Comparison of ENCODE assay signal across 25 mouse cellular contexts in genomic region chr13:56854506-56854905, GRCm38 (mm10). TPM values are rescaled to one million over a fixed set of nuclear protein-coding genes. Genes with fewer than 3 reads are reported as not detected.
DNase-seq lines count a peak whose midpoint lies in the region; ATAC-seq and TF ChIP-seq lines count a peak whose summit lies in the region.
"Had no signal": no experiment of that assay in that cellular context is flagged by ENCODE, and none has a peak within 500 bp of the region (broad histone marks: within the 10 kb centered on the region; RNA-seq: fewer than 3 reads in every experiment).

No protein-coding gene starts in this region.

- DNase-seq in cerebellum, postnatal 10 days = peak; percentile 53 to 59
- peak; percentile 20 to 36 for DNase-seq in cerebellum, postnatal 14 days
- no peak for DNase-seq in cerebellum, postnatal 36 days
- DNase-seq in left cerebral cortex, postnatal 4 days = peak; percentile 27
- no peak for DNase-seq in left cerebral cortex, adult 8-10 months (ENCODE audit: low spot score in 2 of 2)
- peak; percentile 44 for DNase-seq in midbrain, embryonic 11.5 days (ENCODE audit: low spot score, missing footprints)
- no peak for DNase-seq in midbrain, postnatal 0 days (ENCODE audit: low spot score)
- DNase-seq: adrenal gland, adult 2 months; adrenal gland, adult 8-10 months; adrenal gland, postnatal 10 days; adrenal gland, postnatal 14 days; adrenal gland, postnatal 25 days; adrenal gland, postnatal 36 days; B cell, adult 2 months; cerebellum, adult 11 months; cerebellum, adult 11-12 months; cerebellum, adult 18-20 months had no signal

- no peaks in the 10 kb centered on the region for H3K27me3 ChIP-seq in midbrain, embryonic 11.5 days (ENCODE audit: control insufficient read depth, insufficient read depth, low read length)
- H3K27me3 ChIP-seq in midbrain, postnatal 0 days (ENCODE audit: insufficient read depth, low read length) = no peaks in the 10 kb centered on the region
- H3K27me3 ChIP-seq: CH12.LX had no signal

- no peak overlapping the region for H3K4me3 ChIP-seq in midbrain, embryonic 11.5 days (ENCODE audit: low read depth, low read length)
- H3K4me3 ChIP-seq in midbrain, postnatal 0 days (ENCODE audit: low read depth, low read length) = no peak overlapping the region

- TF ChIP-seq CTCF in midbrain, postnatal 0 days (IDR thresholded peaks at IDR 0.05) = no peak

- intact Hi-C loops in left cerebral cortex, postnatal 4 days (cut with DNase I) = no loop called here

- ATAC-seq in cerebellum, adult (ENCODE audit: insufficient number of reproducible peaks, low FRiP score, low TSS enrichment) = no peak
- no peak for ATAC-seq in midbrain, embryonic 11.5 days (ENCODE audit: low FRiP score)
- no peak for ATAC-seq in midbrain, postnatal 0 days (ENCODE audit: low FRiP score)
- ATAC-seq: activated CD4-positive, CD25-positive, alpha-beta regulatory T cell, adult 4 months; CD4-positive, CD25-positive, alpha-beta regulatory T cell, adult 4 months; Patski had no signal

- no peak overlapping the region for H3K4me2 ChIP-seq in midbrain, embryonic 11.5 days
- H3K4me2 ChIP-seq in midbrain, postnatal 0 days (ENCODE audit: low read depth, low read length, poor library complexity, severe bottlenecking) = no peak overlapping the region

- no peak overlapping the region for H3K9ac ChIP-seq in midbrain, embryonic 11.5 days (ENCODE audit: low read length)
- H3K9ac ChIP-seq in midbrain, postnatal 0 days (replicated peaks; ENCODE audit: low read length, poor library complexity, severe bottlenecking) = no peak overlapping the region

- H3K9me3 ChIP-seq in midbrain, embryonic 11.5 days (ENCODE audit: control insufficient read depth, low read length) = no peaks in the 10 kb centered on the region
- H3K9me3 ChIP-seq in midbrain, postnatal 0 days (ENCODE audit: low read length) = no peaks in the 10 kb centered on the region

- H3K4me1 ChIP-seq in midbrain, embryonic 11.5 days (ENCODE audit: control insufficient read depth, insufficient read depth, low read length) = no peaks in the 10 kb centered on the region
- no peaks in the 10 kb centered on the region for H3K4me1 ChIP-seq in midbrain, postnatal 0 days (ENCODE audit: insufficient read depth, low read length)

- no peaks in the 10 kb centered on the region for H3K36me3 ChIP-seq in midbrain, embryonic 11.5 days (ENCODE audit: control insufficient read depth, insufficient read depth, low read length)
- no peaks in the 10 kb centered on the region for H3K36me3 ChIP-seq in midbrain, postnatal 0 days (ENCODE audit: insufficient read depth, low read length)
- H3K36me3 ChIP-seq: G1E had no signal

- 87% methylated on average over 8 of the region's 8 CpGs for WGBS in midbrain, embryonic 11.5 days
- WGBS in midbrain, postnatal 0 days = 80% methylated on average over 8 of the region's 8 CpGs

- H3K27ac ChIP-seq in midbrain, embryonic 11.5 days (ENCODE audit: low read depth, low read length) = no peak overlapping the region
- H3K27ac ChIP-seq in midbrain, postnatal 0 days (ENCODE audit: low read depth, low read length) = no peak overlapping the region

RNA-seq across cellular contexts. Expression of gene Trpc7, which starts 41.3 kb away (rescaled TPM):
- total RNA-seq in left cerebral cortex, postnatal 4 days (2021) = 1 to 10 TPM; 5.3 to 5.8 TPM
- 1 to 10 TPM; 1.8 to 3.0 (median 2.5) TPM for total RNA-seq in left cerebral cortex, adult 8-10 months (2022)
- polyA plus RNA-seq in midbrain, embryonic 11.5 days (2014; fragmentation: Nextera tagmentation; extraction: Ambion mirVana) = 0.05 TPM in 1 of 2 replicates, not detected in the other
- total RNA-seq in midbrain, postnatal 0 days (2014; rRNA removed) = 7.9 and 8.3 TPM in 2 replicates
- 4.0 and 4.7 TPM in 2 replicates for polyA plus RNA-seq in midbrain, postnatal 0 days (2015; fragmentation: Nextera tagmentation; extraction: Ambion mirVana)
- total RNA-seq: CH12.LX, ES-E14, MEL had no signal
- polyA plus RNA-seq: CD4-positive, CD25-positive, alpha-beta regulatory T cell, adult 4 months; G1E; Patski had no signal

Comparison
In these comparisons a context has a peak if more than half of its experiments do, and no peak if none do; other contexts are left out.
1. DNase-seq: peak in cerebellum, postnatal 10 days (2 of 2), cerebellum, postnatal 14 days (2 of 2), left cerebral cortex, postnatal 4 days (single experiment) and midbrain, embryonic 11.5 days (single experiment); none in cerebellum, postnatal 36 days (0 of 2), left cerebral cortex, adult 8-10 months (0 of 2) and midbrain, postnatal 0 days (single experiment).